Mouse (Mus musculus) retina, postnatal 7 days (tissue): ENCODE measurements at regions not wholly inside any gene's neighbourhood (a gene's known extent, or its start where the extent isn't known, plus 50 kb on each side); places are given as distances from the start of the nearest gene placed in this dataset.

Source experiments
- DNase-seq: peaks from one replicate; pipeline ENCODE4 v3.0.0-alpha.2; 2012; ENCODE audit warnings: low read depth, low spot score

DNA sequence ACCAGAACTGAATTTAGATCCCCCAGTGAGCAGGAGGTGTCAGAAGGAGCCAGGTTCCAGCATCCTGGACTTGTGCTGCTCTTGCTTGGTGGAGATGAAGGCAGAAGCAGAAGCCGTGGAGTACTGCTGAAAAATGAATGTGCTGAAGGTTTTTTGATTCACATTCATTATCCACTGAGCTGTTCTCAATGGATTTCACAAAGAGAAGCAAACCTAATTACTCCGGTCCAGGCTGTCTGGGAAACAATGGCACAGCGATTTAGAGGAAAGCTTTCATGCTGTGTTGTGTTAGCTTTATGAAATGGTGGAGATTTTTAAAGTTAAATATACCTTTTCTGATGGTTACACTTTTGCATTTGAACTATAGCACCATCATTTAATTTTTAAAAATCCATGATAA, 535.3 kb upstream of the Adgrl3 start:
- no peak for DNase-seq

DNA sequence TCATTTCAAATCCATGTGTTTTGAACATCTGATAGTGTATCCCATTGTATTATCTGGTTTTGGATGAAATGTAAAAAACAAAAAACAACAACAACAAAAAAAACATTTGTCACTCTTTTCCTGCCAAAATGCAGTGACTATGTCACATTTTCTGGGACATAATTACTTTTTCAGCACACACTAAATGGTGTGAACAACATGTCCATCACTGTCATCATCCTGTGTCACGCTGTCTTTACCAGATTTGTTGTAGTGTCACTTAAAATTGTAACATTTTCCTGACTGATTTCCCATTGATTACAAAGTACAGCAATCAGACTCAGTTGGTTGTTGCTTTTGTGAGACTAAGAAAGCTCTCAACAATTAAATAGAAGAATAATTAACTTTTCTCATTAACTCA, 531.6 kb upstream of the Adgrl3 start:
- DNase-seq, result no peak

DNA sequence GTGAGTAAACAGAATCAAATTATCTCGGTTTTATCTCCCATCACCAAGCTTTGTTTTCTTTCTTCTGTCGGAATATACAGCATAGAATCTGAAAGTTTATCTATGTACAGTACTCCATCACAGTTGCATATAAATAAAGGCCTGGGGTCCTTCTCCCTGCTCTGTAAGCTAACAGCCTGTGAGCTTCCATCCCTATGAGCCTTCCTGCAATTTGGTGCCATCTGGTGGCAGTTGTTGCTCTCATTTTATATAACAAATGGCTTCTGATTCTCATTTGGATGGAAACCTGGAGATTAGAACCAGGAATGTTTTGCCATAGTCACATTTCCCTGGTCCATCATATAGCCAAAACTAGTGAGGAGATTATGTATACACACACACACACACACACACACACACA, 511.3 kb upstream of the Adgrl3 start:
- DNase-seq, result peak; percentile 28

DNA sequence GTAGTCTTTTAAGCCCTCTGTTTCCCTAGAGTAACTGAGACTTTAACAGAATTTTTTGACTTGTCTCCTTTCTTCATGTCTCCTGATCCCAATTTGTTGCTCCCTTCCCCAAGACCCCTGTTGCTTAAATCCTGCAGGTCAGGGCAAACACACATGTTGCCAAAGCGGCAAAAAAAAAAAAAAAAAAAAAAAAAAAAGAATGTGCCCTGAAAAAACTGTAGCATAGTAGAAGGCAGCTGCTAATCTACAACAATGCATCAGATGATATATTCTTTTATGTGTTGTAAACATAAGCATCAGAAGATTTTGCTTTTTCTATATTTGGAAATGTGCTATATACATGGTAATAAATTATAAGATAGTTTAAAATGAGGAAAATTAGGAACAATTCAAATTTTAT, 479.9 kb upstream of the Adgrl3 start:
- DNase-seq, result no peak

DNA sequence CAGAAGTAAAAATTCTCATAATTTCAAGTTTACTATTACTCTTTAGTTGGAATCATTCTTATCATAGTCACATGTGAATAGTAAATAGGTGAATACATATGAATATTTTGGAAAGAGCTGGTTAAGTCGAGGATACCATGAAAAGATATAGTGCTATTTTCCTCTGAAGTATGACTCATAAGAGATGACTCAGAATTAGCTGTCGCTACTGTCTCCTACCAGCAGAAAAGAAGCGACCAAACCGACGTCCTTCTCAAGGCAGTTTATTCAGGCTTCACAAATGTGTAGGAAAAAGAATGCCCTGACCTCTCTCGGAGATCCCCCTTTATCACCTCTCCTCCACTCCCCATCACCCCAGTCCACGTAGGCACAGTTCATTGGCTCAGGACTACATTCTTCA, 468.3 kb upstream of the Adgrl3 start:
- no peak for DNase-seq

GRCm38 (mm10) chr5:80578741-80579140, 441.2 kb upstream of the Adgrl3 start:
- no peak for DNase-seq

DNA sequence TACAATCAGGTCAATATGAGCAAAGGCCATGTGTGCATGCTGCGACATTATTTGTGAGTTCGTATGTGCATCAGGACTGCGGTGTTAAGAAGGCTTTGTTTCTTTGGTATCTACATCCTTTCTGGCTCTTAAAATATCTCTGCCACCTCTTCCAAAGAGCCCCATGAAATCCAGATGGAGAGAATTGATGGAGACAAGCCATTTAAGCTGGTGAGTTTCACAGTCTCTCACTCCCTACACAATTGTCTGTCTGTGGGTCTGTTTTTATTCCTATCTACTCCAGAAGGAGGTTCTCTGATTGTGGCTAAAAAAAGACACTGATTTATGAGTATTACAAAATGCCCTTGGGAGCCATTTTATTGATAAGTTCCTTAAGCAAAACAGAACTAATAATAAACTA, 408.4 kb upstream of the Adgrl3 start:
- DNase-seq, result no peak

DNA sequence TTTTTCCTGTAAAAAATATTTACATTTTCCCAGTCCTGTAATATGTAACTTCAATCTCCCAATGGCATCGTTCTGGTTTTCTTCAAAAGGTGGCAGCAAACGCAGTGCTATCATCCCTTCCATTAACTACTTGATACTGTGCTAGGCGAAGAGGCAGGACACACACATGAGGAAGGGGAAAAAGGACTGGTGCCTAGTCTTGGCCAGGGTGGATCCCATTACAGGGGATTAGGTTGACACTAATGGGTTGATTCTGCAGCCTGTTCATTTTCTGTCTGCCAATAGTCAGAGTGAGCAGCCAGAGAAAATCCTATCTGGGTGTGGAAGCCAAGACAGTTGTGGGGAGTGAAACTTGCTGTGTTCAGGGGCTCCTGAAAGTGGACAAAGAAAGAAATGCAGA, 392.7 kb upstream of the Adgrl3 start:
- no peak for DNase-seq

DNA sequence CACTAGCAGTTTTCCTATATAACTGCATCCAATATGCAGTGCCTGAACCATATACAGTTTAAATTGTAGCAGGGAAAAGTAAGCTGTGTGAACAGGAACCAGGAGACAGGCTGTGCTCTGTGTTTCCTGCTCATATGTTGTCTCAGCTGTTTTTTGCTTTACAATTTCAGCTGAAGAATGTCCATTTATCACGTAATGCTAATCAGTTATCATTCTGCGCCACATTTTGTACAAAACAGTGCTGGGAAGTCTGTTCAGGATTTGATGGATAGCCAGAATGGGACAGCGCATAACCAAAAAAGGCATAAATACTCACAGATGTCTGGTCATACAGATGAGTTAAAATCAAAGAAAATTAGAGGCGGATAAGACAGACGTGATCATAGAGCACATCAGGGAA, 360.9 kb upstream of the Adgrl3 start:
- DNase-seq, result no peak

DNA sequence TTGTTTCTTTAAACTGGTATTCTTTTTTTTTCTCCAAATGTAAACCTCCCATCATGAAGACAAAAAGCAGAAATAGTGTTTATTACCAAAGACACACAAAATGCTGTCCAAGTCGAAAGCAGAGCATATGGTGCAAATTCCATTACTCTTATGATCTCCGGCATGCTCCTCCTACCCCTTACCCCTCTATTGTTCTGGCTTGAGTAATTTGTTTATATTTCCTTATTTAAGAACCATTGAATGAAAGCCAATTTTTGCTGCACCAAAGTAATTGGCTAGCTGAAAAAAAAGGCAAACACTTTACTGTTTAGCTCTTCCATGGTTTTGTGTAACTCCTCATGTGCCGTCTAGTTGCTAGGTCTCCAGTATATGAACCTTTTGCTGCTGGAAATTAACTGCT, 360.4 kb upstream of the Adgrl3 start:
- no peak for DNase-seq

DNA sequence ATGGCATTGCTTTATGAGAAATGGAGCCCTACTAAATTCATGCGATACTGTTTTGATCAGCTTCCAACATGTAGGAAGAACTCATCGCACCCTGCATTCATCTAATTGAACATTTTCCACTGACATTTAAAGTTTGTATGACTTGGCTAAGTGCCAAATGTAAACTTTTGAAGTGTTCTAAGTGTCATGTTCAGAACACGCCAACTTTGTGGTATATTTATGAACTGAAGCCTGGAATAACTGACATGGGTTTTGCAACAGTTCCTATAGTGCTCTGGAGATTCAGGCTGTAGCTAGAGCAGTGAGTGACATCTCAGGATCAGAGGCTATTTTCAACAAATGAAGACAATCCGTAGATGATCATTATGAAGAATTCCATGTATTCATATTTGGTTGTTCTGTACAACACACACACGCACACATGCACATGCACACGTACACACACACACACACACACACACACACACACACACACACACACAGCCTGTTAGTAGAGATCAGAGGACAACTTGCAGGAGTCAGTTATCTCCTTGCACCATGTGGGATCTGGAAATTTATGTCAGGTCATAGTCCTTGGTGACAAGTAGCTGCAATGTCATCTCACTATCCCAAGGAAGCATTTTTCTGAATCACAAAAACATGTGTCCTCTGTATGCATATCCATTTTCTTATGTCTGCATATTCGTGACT, 349.5 kb upstream of the Adgrl3 start:
- no peak for DNase-seq

DNA sequence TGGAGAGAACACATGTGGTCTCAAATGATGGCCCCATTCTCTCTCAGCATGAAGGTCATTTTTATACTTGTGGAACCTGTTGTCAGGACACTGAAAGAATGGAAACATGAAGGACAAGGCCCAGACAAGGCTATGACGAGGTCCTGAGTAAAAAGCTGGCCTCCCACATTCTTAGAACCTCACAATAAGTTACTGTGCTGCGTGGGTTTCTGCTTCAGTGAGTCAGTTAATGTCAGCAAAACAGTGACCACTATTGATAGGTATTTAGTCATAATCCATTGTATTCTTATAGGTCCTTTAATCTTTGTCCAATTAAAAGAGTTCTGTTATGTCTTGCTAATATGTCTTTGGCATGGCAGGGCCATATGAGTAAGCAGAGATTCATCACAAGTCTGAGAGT, 336.5 kb upstream of the Adgrl3 start:
- no peak for DNase-seq

- DNase-seq, result no peak
These were observed 319.1 kb upstream of the Adgrl3 start for GRCm38 (mm10) chr5:80700848-80701247.

GRCm38 (mm10) chr5:80704732-80705131, 315.2 kb upstream of the Adgrl3 start:
- DNase-seq, result no peak

DNA sequence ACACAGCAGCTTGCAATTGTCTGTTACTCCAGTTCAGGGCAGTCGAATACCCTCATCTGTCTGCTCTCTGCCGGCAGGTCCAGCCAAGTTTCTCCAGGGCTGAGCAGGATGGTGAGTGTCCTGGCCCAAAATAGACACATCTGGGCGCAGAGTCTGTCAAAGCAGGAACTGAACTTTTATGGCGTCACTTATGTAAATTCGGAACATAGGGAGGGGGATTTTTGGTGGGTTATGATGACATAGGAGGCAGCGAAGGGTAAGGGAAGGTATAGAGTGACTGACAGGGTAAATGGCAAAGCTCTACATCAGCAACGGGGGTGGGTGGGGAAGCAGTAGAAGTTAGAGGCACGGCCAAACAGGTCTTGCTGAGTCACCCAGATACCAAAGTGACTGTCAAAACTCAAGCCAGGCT, 313.3 kb upstream of the Adgrl3 start:
- DNase-seq, result no peak
